Mouse (Mus musculus): ENCODE data around the gene Cd6.

The Cd6 gene

DNA sequence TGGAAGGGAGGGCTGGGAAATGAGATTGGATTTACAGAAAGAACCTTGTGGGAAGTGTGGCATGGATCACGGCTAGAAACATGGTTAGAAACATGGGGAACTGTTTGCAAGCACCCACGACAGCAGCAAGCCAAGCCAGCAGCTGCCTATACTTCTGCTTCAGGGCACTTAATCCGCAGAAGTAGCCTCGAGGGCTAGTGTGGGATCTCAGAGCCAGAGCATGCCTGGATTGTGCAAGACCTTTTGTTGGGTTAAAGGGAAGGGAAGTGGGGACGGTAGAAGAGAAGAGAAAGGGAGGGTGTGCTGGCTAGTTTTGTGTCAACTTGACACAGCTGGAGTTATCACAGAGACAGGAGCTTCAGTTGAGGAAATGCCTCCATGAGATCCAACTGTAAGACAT lies 26.1 kb downstream of the Cd6 start:
- DNase-seq (ENCODE audit: extremely low spot score, low read depth, low spot score): no peak

DNA sequence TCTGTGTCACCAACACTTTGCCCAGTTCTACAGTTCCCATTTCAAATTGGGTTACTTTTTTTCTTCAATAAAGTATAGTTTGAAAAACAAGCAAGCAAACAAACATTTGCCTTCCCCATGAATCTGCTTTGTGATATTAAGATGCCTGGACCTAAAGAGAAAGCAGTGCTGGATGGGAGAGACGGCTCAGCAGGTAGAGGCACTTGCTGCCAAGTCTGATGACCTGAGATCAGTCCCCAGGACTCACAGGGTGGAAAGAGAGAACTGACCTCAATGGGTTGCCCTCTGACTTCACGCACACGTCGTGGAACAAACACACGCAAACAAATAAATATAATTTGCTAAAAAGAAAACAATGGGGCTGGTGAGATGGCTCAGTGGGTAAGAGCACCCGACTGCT lies 28.0 kb downstream of the Cd6 start:
- DNase-seq (ENCODE audit: extremely low spot score, low read depth, low spot score): no peak

DNA sequence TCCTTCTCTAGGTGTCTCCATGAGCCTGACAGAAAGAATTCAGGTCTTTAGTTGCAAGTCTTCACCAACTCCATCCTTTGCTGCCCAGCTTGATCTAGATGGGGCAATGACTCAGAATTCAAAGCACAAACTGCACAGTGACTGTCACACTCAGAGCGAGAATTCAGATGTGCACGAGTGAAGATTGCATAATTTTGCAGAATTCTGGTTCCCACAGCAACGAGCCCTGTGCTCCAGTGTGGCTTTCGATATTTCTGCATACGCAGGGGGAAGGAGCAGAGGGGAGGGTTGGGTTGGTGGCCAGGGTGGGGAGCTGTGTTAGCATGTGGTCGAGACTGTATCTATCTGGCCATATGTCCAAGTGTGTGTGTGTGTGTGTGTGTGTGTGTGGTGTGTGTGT lies 28.8 kb downstream of the Cd6 start:
- DNase-seq (ENCODE audit: extremely low spot score, low read depth, low spot score): no peak

DNA sequence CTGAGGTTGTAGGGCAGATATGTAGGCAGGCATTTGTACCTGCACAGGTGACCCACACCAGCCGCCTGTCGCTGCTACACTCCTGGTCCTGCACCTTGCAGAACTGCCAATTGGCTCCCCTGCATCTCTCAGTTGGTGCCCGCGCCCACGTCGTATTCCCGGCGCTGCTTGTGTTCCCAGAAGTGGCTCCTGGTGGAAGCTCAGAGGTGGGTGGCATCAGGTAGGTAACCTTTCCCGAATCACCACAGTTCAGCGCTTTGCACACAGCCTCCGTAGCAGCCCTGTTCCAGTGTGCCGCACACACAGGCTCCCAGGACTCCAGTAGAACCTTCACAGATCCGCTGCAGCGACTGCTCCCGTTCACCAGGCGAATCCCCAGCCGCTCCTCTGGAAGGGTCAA lies 30.7 kb downstream of the Cd6 start:
- no peak for DNase-seq (ENCODE audit: extremely low spot score, low read depth, low spot score)

DNA sequence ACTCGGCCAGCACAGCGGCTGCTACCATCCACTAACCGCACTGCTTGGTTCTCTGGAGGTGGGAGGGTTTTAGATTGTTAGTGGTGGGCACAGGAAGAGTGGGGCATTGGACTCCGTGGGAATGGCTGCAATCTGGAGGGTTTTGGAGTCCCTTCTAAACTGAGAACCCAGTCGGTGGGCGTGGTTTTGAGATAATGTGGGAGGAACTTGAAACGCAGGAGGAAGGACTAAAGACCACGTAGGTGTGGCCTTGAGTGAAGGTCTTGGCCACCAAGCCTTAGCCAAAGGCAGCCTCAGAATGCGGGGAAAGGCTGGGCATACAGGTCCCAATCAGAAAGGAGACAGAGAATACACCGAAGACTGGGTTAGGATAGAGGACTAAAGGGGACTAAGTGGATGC lies 31.3 kb downstream of the Cd6 start:
- DNase-seq (ENCODE audit: extremely low spot score, low read depth, low spot score): no peak

DNA sequence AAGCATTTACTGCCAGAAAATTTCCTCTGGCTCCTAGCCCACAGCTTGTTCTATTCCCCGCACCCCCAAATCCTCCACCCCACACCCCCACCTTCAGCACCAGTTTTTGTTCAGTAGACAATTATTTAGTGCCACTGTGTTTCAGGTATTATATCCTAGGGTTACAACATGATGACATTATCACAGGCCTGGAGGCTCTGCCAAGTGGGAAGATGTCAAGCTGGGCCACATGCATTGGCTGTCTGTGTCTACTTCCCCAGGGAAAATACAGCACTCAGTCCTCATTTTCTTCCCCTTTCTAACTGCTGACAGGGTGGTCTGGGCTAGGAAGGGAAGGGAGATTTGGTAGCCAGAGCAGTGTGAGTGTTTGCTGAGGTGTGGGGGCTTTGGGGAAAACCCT lies 34.9 kb downstream of the Cd6 start:
- no peak for DNase-seq (ENCODE audit: extremely low spot score, low read depth, low spot score)

DNA sequence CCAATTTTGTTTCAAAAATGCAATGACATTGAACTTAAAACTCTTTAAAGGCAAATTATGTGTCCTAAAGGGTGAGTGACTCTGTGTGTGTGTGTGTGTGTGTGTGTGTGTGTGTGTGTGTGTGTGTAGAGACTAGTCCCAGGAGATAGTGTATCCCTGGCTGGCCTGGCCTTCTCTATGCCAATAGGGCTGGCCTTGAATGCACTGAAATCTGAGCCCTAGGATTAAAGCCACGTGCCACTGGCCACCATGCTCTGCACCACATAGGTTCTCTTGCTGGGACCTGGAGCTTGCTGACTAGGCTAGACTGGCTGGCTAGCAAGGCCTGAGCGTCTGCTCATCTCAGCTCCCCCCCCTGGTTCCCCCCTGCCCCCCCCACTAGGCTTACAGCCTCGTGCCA lies 36.8 kb downstream of the Cd6 start:
- DNase-seq (ENCODE audit: extremely low spot score, low read depth, low spot score): no peak

DNA sequence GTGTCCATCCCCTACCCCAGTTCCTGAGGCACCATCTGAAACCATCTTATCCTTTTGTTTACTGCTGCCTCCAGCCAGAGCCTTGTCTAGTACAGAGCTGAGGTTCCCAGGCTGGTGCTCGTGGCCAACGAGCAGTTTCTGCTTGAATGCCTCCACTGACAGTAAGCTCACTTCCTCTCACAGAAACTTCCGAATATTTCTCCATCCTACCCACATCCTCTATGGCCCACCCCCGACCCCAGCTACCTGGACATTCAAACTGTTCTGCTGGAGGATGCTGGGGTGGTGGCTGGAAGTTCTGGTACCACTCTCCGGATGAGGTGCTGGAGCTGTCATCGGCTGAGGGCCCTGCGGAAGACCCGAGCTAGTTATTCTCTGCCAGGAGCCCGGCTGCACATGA lies 39.5 kb downstream of the Cd6 start:
- no peak for DNase-seq (ENCODE audit: extremely low spot score, low read depth, low spot score)

DNA sequence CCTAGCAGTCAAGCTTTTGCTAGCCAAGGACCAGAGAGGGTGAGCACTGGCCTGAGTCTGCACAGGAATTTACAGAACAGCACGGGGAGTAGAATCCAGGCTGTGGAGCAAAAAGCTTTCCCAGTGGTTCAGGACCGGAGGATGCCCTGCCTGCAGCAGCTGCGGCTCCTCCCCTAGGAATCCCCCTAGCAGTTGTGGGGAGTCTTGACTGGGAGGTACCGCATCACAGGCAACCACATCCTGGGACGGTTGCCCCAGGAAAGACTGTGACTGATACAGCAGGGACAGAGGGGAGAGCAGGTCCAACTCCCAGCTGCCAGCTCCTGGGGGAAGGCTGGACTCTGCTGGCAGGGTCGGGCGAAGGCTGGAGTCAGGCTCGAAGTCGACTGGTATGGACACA lies 41.6 kb downstream of the Cd6 start:
- DNase-seq (ENCODE audit: extremely low spot score, low read depth, low spot score): no peak

DNA sequence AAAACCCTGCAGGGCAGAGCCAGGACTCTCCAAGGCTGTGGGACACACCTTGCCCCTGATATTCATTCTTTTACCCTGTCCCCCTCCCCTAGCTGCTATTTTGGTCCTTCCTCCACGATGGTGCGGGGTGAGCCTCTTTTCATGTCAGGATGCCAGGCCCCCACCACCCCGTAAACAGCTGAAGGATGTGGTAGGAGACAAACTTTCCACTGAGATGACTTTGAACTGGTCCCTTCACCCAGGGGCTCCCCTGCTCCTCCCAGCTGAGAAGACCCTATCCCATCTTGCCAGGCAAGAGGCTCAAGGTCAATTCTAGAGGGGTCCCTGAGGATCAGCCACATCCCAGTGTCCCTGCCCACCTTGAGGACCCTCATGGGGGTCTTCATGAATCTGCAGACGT lies 42.5 kb downstream of the Cd6 start:
- DNase-seq (ENCODE audit: extremely low spot score, low read depth, low spot score): no peak

DNA sequence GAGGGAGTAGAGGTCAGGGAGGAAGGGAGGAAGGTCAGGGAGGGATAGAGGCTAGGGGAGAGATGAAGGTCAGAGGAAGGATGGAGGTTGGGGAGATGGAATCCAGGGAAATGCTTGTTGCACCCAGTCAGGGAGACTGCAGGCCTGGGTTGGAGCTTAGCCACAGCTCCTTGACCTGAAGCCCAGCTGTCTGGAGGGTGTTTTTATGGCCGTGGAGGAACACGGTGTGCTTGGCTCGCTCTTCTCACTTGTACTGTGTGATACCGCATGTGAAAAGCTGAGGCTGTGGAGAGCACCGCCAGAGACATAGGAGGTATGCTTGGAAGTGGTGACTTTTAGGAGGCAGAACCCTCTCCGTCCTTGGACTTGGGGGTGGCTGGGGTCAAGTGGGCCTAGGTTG lies 43.1 kb downstream of the Cd6 start:
- DNase-seq (ENCODE audit: extremely low spot score, low read depth, low spot score): no peak

DNA sequence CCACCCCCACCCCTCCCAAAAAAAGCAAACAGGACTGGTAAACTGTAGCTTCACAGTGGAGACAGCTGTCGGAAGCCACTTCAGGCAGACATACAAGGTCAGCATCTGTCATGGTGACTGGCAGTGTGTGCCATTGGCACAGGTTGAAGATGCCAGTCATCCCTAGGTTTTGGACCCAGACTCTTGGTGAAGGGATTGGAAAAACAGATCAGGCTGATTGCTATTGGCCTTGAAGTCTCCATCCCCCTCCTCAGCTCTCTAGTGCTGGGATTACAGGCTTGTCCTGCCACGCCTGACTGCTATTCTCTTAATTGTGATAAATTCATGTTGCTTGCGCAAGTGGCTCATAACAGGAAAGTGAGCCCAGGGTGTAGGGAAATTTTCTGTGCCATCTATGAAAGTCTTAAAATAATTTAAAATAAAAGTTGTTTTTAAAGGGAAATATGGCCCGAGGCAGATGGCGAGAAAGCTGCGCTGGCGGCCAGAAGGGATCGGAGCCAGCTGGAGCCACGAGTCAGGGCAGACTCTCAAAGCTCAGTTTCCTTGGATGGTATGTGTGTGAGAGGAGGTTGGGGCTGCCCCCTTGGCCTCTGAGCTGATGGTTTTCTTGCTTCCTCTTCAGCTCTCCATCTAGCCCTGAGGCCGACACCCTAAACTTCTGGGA lies 44.9 kb downstream of the Cd6 start:
- DNase-seq (ENCODE audit: extremely low spot score, low read depth, low spot score): no peak

DNA sequence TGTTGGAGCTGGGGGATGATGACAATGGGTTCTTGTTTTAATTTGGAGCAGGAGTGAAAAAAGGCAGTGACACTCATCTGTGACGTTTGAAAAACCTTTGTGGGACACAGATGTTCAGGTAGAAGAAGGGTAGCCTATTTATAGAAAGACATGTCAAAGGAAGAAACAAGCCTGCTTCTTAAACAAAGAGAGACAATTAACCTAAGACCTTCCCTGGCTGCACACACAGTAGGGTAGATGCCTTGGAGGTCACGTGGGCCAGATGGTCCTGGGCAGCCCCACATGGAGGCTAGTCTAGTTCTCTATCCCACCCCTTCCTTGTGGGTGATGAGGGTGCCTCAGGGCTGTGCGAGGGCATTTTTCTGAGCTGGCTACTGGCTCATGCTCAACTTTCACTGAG lies 45.8 kb downstream of the Cd6 start:
- no peak for DNase-seq (ENCODE audit: extremely low spot score, low read depth, low spot score)

DNA sequence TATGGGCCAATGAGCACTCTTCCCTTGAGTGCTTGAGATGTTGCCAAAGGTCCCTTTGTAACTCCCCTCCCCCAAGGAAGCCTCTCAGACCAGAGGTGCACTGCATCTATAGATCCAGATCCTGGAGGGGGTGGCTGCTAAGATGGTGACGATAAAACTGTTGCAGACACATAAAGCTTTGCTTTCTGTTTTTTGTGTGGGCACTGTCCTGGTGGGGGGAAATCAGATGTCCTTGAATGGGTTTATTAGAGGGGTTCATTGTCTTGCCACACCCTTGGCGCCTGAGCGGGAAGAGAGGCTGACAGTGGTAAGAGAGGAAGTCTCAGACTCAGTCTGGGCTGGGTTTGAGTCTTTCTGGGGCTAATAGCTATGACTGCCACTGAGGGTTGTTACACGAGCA lies 46.7 kb downstream of the Cd6 start:
- no peak for DNase-seq (ENCODE audit: extremely low spot score, low read depth, low spot score)

DNA sequence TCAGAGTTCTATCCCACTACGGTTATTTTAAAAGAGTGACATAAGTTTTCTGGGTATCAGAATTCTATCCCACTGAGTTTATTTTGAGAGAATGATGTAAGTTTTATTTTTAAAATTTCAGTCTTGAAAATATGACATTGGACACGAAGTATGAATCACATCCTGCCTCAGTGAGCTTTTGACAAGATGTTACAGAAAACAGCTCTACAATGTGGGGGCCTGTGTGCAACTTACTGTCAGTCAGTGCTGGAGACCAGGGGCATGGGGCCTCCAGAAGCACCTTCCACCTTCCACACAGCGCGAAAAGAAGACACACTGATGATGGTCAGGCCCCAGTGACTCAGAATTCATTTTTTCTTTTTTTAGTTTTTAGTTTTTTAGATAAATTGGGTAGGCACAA lies 48.2 kb downstream of the Cd6 start:
- DNase-seq (ENCODE audit: extremely low spot score, low read depth, low spot score): no peak

DNA sequence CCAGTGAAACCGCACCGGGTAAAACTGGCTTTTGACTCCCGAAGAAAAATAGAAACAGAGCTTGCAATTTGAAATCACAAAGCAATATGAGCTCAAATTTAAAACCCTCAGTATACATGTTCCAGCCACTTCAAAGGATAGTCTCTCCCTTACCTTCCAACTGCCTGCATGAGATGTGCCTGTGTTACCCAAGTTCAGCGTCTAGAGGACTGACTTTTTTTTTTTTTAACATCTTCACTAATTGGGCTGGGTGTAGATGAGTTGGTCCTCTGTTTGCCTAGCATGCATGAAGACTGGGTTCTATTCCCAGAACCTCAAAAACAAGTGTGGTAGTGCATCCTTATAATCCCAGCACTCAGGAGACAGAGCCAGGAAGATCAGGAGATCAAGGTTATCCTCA lies 53.0 kb downstream of the Cd6 start:
- DNase-seq (ENCODE audit: extremely low spot score, low read depth, low spot score): no peak

DNA sequence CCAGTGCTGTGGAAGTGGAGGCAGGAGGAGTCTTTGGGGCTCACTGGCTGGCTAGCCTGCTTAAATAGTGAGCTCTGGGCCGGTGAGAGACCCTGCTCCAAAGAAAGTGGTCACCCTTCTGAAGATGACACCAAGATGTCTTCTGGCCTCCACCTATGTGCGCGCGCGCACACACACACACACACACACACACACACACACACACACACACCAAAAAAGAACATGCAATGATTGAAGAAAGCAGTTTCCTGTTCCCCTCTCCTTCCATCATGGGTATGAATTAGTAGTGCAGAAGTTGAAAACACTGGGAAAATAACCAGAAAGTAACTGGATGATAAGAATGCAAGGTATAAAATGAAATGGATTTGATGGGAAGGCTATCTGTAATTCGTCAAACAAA lies 55.7 kb downstream of the Cd6 start:
- DNase-seq (ENCODE audit: extremely low spot score, low read depth, low spot score): no peak

DNA sequence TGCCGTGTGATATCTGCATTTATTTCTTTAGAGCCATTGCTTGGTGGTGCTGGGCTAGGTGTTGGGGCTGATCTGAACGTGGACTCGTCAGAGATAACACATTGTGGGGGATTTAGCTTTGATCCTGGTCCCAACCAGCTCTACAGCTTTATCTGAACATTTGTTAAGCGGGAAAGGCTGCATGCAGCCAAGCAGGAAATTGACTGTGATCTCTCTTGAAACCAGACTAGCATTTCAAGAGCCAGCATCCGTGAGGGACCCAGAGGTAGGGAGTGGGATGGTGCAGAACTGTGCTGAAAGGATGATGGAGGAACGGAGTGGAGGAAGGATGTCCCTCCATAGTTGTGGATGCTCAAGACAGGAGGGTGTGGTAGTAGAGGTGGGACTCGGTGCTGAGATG lies 56.5 kb downstream of the Cd6 start:
- DNase-seq (ENCODE audit: extremely low spot score, low read depth, low spot score): no peak

DNA sequence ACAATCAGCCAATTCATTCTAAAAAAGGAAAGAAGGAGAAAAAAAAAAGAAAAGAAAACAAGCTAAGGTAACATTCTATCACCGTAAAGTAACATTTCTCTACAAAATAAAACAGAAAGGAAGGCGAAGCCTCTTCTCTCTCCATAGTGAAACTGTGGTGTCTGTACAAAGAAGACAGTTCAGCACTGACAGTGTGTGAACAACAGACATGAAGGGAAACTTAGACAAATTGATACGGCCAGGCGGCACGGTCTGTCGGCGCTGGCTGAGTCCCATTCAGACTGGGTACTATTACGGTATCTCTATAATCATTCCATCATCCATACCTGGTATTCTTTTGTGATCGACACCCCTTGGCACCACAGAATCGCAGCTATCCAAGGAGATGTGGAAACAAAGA lies 57.0 kb downstream of the Cd6 start:
- DNase-seq (ENCODE audit: extremely low spot score, low read depth, low spot score): no peak

DNA sequence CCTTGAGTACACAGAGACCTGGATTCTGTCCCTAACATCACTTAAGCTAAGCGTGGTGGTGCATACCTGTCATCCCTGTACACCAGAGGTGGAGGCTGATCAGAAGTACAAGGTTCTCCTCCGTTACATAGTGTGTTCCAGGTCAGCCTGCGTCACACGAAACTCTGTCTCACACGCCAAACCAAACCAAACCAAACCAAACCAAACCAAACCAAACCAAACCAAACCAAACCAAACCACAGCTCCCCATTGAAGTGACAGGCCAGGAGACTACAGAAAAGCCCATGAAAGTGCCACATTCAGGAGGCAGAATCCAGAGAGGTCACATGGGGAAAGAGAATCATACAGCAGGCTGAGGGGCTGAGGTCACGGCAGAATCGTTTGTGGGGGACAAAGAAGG lies 57.9 kb downstream of the Cd6 start:
- DNase-seq (ENCODE audit: extremely low spot score, low read depth, low spot score): no peak

DNA sequence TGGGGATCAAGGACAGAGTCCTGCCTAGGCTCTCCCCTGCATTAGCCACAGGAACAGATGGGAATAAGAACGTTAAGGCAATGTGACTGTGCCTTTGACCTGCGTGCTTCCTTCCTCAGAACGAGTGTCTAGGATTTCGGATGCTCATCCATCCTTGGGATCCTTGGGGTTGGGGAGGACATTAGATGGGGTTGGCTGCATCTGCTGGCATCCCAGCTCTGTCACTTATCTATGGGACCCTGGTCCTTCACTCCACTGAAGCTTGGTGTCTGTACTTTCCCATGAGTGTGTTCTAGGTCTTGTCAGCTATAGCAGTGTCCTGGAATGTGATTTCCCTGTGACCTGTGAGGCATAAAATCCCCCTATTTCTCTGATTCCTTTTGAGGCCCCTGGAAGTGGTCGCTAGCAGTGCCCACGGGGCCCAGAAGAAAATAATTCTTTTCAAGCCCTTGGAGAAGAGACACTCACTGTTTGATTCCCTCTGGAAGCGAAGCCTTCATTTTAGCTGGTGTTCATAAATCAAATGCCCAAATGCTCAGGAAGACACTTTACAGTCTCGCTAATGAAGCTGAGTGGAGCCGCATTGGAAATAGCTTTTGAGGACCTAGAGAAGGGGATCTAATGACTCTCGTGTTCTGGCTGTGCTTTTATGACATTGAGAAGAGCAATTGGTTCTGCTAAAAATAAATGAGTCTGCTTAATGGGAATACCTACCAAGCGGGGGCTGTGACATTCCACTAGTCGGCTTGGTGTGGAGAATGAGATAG lies 60.2 kb downstream of the Cd6 start:
- DNase-seq (ENCODE audit: extremely low spot score, low read depth, low spot score): peak; percentile 10

DNA sequence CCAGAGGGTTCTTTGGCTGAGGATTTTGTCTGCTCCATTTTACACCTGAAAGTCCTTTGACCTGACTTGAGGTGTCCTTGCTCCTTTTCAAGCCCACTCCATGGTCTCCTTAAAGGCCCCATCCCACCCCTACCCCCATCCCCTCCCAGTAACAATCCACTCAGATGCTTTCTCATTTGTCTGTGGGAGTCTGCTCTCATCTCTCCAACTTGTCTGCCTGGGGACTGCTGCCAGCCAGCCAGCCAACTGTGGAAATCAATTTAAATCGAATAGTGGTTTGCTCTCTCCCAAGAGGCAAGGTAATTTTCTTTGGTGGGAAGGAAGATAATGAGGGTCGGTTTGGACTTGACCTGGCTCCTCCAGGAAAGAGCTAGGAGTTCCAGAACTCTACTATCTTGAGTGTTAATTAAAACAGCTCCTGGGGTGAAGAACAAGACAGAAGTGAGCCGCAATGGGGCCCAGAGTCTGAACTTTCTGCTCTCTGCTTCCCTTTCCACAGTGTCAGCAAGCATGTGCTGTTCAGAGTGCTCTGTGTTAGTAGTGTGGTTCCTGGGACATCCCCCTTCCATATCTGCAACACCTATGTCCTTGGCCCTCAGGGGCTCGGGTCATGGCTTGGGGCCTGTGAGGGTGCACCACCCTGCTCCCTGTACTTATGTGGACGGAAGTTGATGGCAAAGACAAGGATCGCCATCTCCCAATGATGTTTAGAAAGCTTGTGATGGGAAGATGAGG lies 61.0 kb downstream of the Cd6 start:
- no peak for DNase-seq (ENCODE audit: extremely low spot score, low read depth, low spot score)
